Mouse (Mus musculus) ES-E14 (cell line): ENCODE results near the gene Galnt2. TPM values are rescaled to one million over a fixed set of nuclear protein-coding genes. Genes with fewer than 3 reads are reported as not detected.

Experiments used
- DNase-seq: peaks from one replicate; pipeline ENCODE4 v3.0.0-alpha.2; 2013; ENCODE audit warnings: low read depth, low spot score
- H3K27ac ChIP-seq: 2 replicates; pipeline ENCODE4 v1.5.1; 2012; ENCODE audit warnings: low read depth, mild to moderate bottlenecking, low read length, moderate library complexity, mixed read lengths; ENCODE audit not compliant: poor library complexity, insufficient read depth, severe bottlenecking
- H3K36me3 ChIP-seq: 2 replicates; pipeline ENCODE4 v1.6.1; 2012; ENCODE audit warnings: mild to moderate bottlenecking, low read length, moderate library complexity, mixed read lengths; ENCODE audit not compliant: control insufficient read depth, poor library complexity, insufficient read depth, severe bottlenecking
- H3K4me1 ChIP-seq, 2 experiments: fragments of 150-350 bp in 1 of 2; sonication (generic) in 1 of 2; 2 replicates each; pipeline ENCODE4 v1.6.1; 2012; ENCODE audit warnings: low read length in 2 of 2, mild to moderate bottlenecking in 1 of 2, mixed read lengths in 1 of 2; ENCODE audit not compliant: control insufficient read depth in 2 of 2, insufficient read depth in 2 of 2, poor library complexity in 1 of 2
- H3K4me3 ChIP-seq, 2 experiments: fragments of 150-350 bp in 1 of 2; sonication (generic) in 1 of 2; 2 replicates each; pipeline ENCODE4 v1.5.1; 2012; ENCODE audit warnings: low read length in 2 of 2, low read depth in 1 of 2, mild to moderate bottlenecking in 1 of 2, mixed read lengths in 1 of 2; ENCODE audit not compliant: insufficient read depth in 1 of 2, poor library complexity in 1 of 2, severe bottlenecking in 1 of 2
- H3K9ac ChIP-seq: 2 replicates; pipeline ENCODE4 v1.6.1; 2012; ENCODE audit warnings: low read depth, mild to moderate bottlenecking, low read length, mixed read lengths; ENCODE audit not compliant: poor library complexity, insufficient read depth, severe bottlenecking
- H3K9me3 ChIP-seq: fragments of 150-350 bp; sonication (generic); 2 replicates; pipeline ENCODE4 v1.6.1; 2012; ENCODE audit warnings: low read depth, mild to moderate bottlenecking, low read length; ENCODE audit not compliant: control insufficient read depth, insufficient read depth
- CHD2 ChIP-seq: IDR thresholded peaks from 2 replicates; pipeline ENCODE4 v1.6.1; 2014; ENCODE audit warnings: mild to moderate bottlenecking, low read depth, low read length, inconsistent platforms
- HCFC1 ChIP-seq: IDR thresholded peaks from 2 replicates; pipeline ENCODE4 v1.6.1; 2012; ENCODE audit warnings: low read length, inconsistent platforms, borderline replicate concordance; ENCODE audit not compliant: insufficient read depth
- MAFK ChIP-seq: IDR thresholded peaks from 2 replicates; pipeline ENCODE4 v1.6.1; 2014; ENCODE audit warnings: mild to moderate bottlenecking, low read depth, low read length, inconsistent platforms; ENCODE audit not compliant: insufficient read depth
- ZC3H11A ChIP-seq: IDR thresholded peaks from 2 replicates; pipeline ENCODE4 v1.6.1; 2012; ENCODE audit warnings: low read depth, mild to moderate bottlenecking, inconsistent platforms, low read length, borderline replicate concordance
- ZNF384 ChIP-seq: IDR thresholded peaks from 2 replicates; pipeline ENCODE4 v1.6.1; 2012; ENCODE audit warnings: low read depth, low read length, inconsistent platforms
- in situ Hi-C, 2 experiments: fragments of 600-800 bp; cut with MboI; formaldehyde crosslinking; loops; one replicate each; pipeline ENCODE4 v1.15.1; 2025; ENCODE audit warnings: low sequenced_read_pairs in 2 of 2, inconsistent platforms in 1 of 2; ENCODE audit not compliant: unreplicated experiment in 2 of 2
- total RNA-seq: library from RNA; depleted of rRNA; stranded (reverse); fragments of 300-350 nt; gene quantifications from 2 replicates; pipeline ENCODE4 v1.2.3, GENCODE M21; 2012

Gene Galnt2
- total RNA-seq, 1 experiment: 45.6 TPM

GRCm38 (mm10) chr8:124346852-124347523 is 115.8 kb downstream of the Galnt2 start:
- no peaks in the 10 kb centered on the region for H3K9me3 ChIP-seq
- in situ Hi-C loops: loop anchor here (5.0 kb wide), 1 partner anchor 295 kb away; no protein-coding TSS in a partner anchor
- H3K9ac ChIP-seq: no peak overlapping the region
- no peak overlapping the region for H3K4me3 ChIP-seq
- DNase-seq: peak; percentile 50
- H3K4me1 ChIP-seq: peaks cover 0 to 4% of the 10 kb centered on the region in 2 experiments; a peak in 1 of 4 replicates
- TF ChIP-seq HCFC1 (no peak), ZC3H11A (0 out of 2 replicates have a peak, but pooled peaks have one; percentile 38)
- H3K36me3 ChIP-seq: peaks cover 17% of the 10 kb centered on the region
- H3K27ac ChIP-seq: no peak overlapping the region

GRCm38 (mm10) chr8:124348087-124348486 is 116.9 kb downstream of the Galnt2 start:
- Histone ChIP-seq H3K4me1 (peaks cover 0 to 4% of the 10 kb centered on the region in 2 experiments; a peak in 1 of 4 replicates), H3K36me3 (peaks cover 14% of the 10 kb centered on the region), H3K9me3 (no peaks in the 10 kb centered on the region), H3K9ac (no peak overlapping the region), H3K27ac (no peak overlapping the region), H3K4me3 (no peak overlapping the region)
- no peak for TF ChIP-seq CHD2
- TF ChIP-seq ZNF384: no peak
- TF ChIP-seq HCFC1: no peak
- no peak for TF ChIP-seq MAFK
- no peak for TF ChIP-seq ZC3H11A
- DNase-seq: no peak
- in situ Hi-C loops: loop anchor here (5.0 kb wide), 1 partner anchor 296 kb away; no protein-coding TSS in a partner anchor

- in situ Hi-C loops: loop anchor here (5.0 to 10.0 kb wide), 2 partner anchors 297 to 565 kb away; no protein-coding TSS in a partner anchor
- DNase-seq: peak; percentile 56
- H3K9me3 ChIP-seq: no peaks in the 10 kb centered on the region
- H3K4me3 ChIP-seq: no peak overlapping the region
- H3K27ac ChIP-seq: no peak overlapping the region
- H3K4me1 ChIP-seq: peaks cover 0 to 4% of the 10 kb centered on the region in 2 experiments; a peak in 1 of 4 replicates
- no peak overlapping the region for H3K9ac ChIP-seq
- TF ChIP-seq ZC3H11A (peak; percentile 93), MAFK (no peak)
- peaks cover 2% of the 10 kb centered on the region; the same call in 1 of the 2 replicates for H3K36me3 ChIP-seq
Observed at GRCm38 (mm10) chr8:124349663-124350062, 118.5 kb downstream of the Galnt2 start.

GRCm38 (mm10) chr8:124351636-124352035 is 120.4 kb downstream of the Galnt2 start:
- Histone ChIP-seq H3K9me3 (no peaks in the 10 kb centered on the region), H3K36me3 (no peaks in the 10 kb centered on the region), H3K27ac (no peak overlapping the region), H3K4me1 (no peaks in the 10 kb centered on the region), H3K4me3 (no peak overlapping the region), H3K9ac (no peak overlapping the region)
- no peak for TF ChIP-seq ZNF384
- no peak for TF ChIP-seq MAFK
- no peak for TF ChIP-seq ZC3H11A
- no peak for TF ChIP-seq CHD2
- TF ChIP-seq HCFC1: no peak
- no peak for DNase-seq
- in situ Hi-C loops: loop anchor here in 1 of 2 experiments (10.0 kb wide), 1 partner anchor 567 kb away; no protein-coding TSS in a partner anchor
